Mouse (Mus musculus) brain, embryonic 14.5 days (tissue): ENCODE results near the gene Rbm14. TPM values are rescaled to one million over a fixed set of nuclear protein-coding genes. Genes with fewer than 3 reads are reported as not detected.
"Not testable (repeated sequence)": the region's sequence is repeated elsewhere in the genome, so short reads cannot be mapped to it uniquely, and the experiment has no call there.

Source experiments
- DNase-seq: peaks from one replicate; pipeline ENCODE4 v3.0.0-alpha.2; 2011; ENCODE audit warnings: low read depth
- CTCF ChIP-seq: fragments of 200-500 bp; IDR thresholded peaks from 2 replicates; pipeline ENCODE4 v1.5.1; 2012; ENCODE audit warnings: inconsistent platforms, mild to moderate bottlenecking, moderate library complexity, borderline replicate concordance; ENCODE audit not compliant: insufficient read depth, insufficient read length; ENCODE audit errors: extremely low read depth
- POLR2A ChIP-seq: fragments of 200-500 bp; IDR thresholded peaks from 2 replicates; pipeline ENCODE4 v1.6.1; 2012; ENCODE audit warnings: mild to moderate bottlenecking, inconsistent platforms, borderline replicate concordance; ENCODE audit not compliant: poor library complexity, insufficient read depth, insufficient read length, severe bottlenecking; ENCODE audit errors: extremely low read depth
- polyA plus RNA-seq: library from polyadenylated mRNA; depleted of rRNA; stranded (reverse); fragments of >200 nt; gene quantifications from 2 replicates; pipeline ENCODE4 v1.2.3, GENCODE M21; 2012

The Rbm14 gene
- polyA plus RNA-seq, 1 experiment: 70.7 TPM

GRCm38 (mm10) chr19:4838526-4839140 is 27.2 kb upstream of the Rbm14 start:
- no peak for DNase-seq
- no peak for TF ChIP-seq POLR2A
- no peak for TF ChIP-seq CTCF

DNA sequence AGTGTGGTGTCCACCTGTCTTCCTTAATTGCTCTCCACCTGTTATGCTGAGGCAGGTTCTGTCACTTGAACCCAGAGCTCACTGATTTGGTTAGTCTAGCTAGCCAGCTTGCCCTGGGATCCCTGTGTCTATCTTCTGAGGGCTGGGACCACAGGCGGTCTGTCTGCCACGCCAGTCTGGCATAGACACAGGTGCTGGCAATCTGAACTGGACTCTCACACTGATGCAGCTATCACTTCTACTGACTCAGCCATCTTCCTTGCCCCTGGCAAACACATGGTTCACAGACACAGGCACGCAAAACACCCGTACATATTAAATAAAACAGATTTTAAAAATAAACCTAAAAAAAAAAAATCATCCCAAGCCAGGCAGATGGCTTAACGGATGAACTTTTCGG is 25.6 kb upstream of the Rbm14 start:
- DNase-seq: no peak
- TF ChIP-seq CTCF (no peak), POLR2A (no peak)

GRCm38 (mm10) chr19:4836096-4836495 is 24.7 kb upstream of the Rbm14 start:
- no peak for DNase-seq
- TF ChIP-seq CTCF (no peak), POLR2A (no peak)

DNA sequence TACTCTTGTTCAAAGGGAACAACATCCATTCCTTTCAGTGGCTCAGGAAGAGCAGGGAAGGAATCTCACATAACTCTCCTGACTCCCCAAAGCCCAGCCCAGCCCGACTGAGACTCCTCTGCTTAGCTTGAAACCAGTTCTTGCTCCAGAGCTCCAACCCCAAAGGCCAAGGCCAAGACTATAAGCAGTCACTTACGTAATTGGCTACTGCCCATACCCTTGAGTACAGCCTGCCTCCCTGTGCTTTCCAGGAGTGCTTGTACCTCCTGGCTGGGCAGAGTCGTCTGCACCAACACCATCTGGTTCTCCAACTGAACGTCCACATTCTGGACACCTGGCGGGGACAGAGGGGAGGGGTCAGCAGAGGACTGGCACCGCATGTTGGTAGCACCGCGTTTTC is 22.5 kb upstream of the Rbm14 start:
- no peak for DNase-seq
- no peak for TF ChIP-seq CTCF
- TF ChIP-seq POLR2A: no peak

DNA sequence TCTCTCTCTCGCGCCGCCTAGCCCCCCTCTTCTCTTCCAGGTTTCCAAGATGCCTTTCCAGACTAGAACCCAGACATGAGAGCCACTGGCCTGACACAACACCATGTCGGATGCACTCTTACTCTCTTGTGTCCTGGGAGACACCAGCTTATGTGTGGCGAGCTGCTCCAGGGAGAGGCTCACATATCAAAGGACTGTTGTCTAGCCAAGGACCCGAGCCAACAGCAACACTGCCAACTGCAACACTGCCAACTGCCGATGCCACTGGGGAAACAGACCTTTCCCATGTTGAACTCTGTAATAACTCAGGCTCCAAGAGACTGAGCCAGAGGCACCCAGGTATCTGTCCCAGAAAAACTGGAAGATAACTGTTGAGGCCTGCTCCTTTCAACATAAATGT is 17.7 kb upstream of the Rbm14 start:
- TF ChIP-seq POLR2A (no peak), CTCF (no peak)
- DNase-seq: peak; percentile 71

DNA sequence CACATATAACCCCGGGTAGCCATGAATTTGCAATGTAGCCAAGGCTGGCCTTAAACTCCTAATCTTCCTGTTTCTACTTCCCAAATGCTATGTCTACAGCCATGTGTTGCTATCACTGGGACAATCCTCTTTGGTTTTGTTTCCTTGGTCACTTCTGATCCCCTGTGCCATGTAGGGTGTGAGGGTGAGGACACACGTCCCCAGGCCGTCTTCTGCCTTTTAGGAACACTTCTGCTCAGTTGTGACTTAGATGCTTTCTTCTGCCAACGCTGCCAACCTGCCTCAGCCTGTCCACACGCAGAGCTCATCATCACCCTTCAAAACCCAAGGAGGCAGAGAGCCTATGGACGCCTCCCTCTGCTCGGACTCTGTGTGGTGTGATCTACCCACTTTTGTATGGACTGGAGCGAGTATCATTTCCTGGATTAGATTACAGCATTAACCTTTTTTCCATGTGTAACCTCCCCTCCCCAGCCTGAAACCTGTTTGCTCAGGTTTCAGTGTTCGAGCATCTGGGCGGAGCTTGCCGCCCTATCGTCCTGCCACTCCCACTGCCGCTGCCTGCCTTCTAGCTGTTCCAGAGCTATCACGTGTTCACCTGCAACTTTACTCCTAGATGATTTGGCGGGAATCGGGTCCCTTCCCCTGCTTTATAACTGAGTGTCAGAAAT is 17.1 kb upstream of the Rbm14 start:
- TF ChIP-seq POLR2A (no peak), CTCF (no peak)
- no peak for DNase-seq

DNA sequence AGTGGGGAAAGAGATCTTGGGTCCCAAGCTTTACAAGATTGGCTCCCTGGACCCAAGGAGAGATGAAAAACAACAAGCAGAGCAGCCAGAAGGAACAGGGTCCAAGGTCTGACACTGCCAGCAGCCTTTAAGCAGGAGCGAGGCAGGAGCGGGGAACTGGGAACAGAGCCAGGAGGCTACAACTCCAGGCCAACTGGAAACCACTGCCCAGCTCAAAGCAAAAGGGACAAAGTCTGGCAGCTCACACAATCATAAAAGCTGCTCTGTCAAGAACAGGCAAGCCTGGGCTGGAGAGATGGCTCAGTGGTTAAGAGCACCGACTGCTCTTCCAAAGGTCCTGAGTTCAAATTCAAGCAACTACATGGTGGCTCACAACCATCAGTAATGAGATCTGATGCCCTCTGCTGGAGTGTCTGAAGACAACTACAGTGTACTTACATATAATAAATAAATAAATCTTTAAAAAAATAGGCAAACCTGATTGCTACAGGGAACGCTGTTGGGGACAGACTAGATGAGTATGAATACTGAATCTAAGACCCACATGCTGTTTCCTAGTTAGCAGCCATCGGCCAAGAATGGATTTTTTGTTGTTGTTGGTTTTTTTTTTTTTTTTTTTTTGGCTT is 9.4 kb upstream of the Rbm14 start:
- TF ChIP-seq CTCF (no peak), POLR2A (no peak)
- DNase-seq: peak; percentile 87

GRCm38 (mm10) chr19:4817182-4817835 is 5.9 kb upstream of the Rbm14 start:
- TF ChIP-seq CTCF (no peak), POLR2A (no peak)
- DNase-seq: no peak

DNA sequence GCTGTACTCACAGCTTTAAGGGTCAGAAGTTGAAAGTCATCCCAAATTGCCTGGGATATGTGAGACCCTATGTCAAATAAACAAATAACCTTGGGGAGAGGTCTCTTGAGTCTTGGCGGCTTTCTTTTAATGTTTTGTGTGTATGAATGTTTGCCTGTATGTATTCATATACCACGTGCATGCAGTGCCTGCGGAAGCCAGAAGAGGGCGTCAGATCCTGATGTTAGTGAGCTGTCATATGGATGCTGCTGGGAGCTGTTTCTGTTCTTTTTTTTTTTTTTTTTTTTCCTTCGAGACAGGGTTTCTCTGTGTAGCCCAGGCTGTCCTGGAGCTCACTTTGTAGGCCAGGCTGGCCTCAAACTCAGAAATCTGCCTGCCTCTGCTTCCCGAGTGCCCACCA is 1.6 kb upstream of the Rbm14 start:
- DNase-seq: no peak
- TF ChIP-seq CTCF: peak; percentile 29; the same call in 1 of the 2 replicates
- TF ChIP-seq POLR2A: no peak

DNA sequence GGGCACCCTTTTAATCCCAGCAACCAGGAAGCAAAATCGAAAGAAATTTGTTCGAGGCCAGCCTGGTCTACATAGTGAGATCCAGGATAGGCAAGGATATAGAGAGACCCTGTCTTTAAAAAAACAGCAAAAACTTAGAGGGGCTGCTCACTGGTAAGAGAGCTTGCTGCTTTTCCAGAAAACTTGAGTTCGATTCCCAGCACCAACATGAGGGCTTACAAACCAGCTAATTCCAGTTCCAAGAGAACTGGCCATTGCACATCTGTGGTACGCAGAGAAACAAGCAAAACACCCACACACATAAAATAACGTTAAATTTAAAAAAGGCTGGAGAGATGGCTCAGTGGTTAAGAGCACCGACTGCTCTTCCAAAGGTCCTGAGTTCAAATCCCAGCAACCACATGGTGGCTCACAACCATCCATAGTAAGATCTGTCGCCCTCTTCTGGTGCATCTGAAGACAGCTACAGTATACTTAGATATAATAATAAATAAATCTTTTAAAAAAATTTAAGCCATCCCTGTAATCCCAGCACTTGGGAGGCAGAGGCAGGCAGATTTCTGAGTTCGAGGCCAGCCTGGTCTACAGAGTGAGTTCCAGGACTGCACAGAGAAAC is 1.0 kb upstream of the Rbm14 start:
- DNase-seq: not testable (repeated sequence)

- TF ChIP-seq POLR2A (no peak), CTCF (no peak)
- no peak for DNase-seq
Measured at GRCm38 (mm10) chr19:4811909-4812242, 442 bp upstream of the Rbm14 start.

DNA sequence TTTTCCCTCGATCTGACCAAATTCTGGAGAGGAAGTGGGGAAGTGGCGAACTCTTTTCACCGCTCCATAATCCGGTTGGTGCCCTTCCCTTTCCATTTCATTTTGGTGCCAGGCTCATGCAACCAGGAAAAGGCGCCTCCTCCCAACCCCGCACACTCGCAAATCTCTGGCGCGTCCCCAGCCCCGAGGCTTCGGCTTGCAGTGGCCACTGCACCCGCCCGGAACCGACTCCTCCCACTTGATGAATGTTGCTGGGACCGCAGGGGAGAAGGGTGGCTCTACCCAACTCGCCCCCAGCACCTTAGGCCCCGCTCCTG is 730 bp downstream of the Rbm14 start:
- TF ChIP-seq POLR2A (no peak), CTCF (no peak)
- DNase-seq: no peak

- TF ChIP-seq CTCF: no peak
- no peak for TF ChIP-seq POLR2A
- DNase-seq: peak; percentile 44
Measured at GRCm38 (mm10) chr19:4810309-4810708, 1.1 kb downstream of the Rbm14 start.
